Comparison of ENCODE assay signal across 18 mouse cellular contexts in genomic region chr12:85202191-85202590, GRCm38 (mm10). TPM values are rescaled to one million over a fixed set of nuclear protein-coding genes. Genes with fewer than 3 reads are reported as not detected.
DNase-seq lines count a peak whose midpoint lies in the region; ATAC-seq lines count a peak whose summit lies in the region.
"Had no signal": no experiment of that assay in that cellular context is flagged by ENCODE, and none has a peak within 500 bp of the region (broad histone marks: within the 10 kb centered on the region; RNA-seq: fewer than 3 reads in every experiment).

No protein-coding gene starts in this region.

- peaks cover 36% of the 10 kb centered on the region for H3K4me1 ChIP-seq in hindbrain, embryonic 10.5 days (replicated peaks)
- no peaks in the 10 kb centered on the region; the same call in 1 of the 2 replicates for H3K4me1 ChIP-seq in hindbrain, embryonic 11.5 days (replicated peaks; ENCODE audit: control insufficient read depth, insufficient read depth, low read length)
- peaks cover 8% of the 10 kb centered on the region for H3K4me1 ChIP-seq in midbrain, embryonic 11.5 days (ENCODE audit: control insufficient read depth, insufficient read depth, low read length)
- H3K4me1 ChIP-seq in midbrain, embryonic 16.5 days (ENCODE audit: control insufficient read depth, insufficient read depth, low read length) = peaks cover 11% of the 10 kb centered on the region; the same call in 1 of the 2 replicates
- H3K4me1 ChIP-seq in embryonic facial prominence, embryonic 13.5 days = peaks cover 43% of the 10 kb centered on the region
- H3K4me1 ChIP-seq in midbrain, embryonic 15.5 days = peaks cover 18% of the 10 kb centered on the region

- H3K4me3 ChIP-seq in hindbrain, embryonic 10.5 days = no peak overlapping the region
- no peak overlapping the region for H3K4me3 ChIP-seq in hindbrain, embryonic 11.5 days (ENCODE audit: low read depth, low read length)
- H3K4me3 ChIP-seq in midbrain, embryonic 11.5 days (ENCODE audit: low read depth, low read length) = no peak overlapping the region
- H3K4me3 ChIP-seq in midbrain, embryonic 16.5 days (ENCODE audit: low read depth, low read length) = no peak overlapping the region
- no peak overlapping the region for H3K4me3 ChIP-seq in embryonic facial prominence, embryonic 13.5 days
- H3K4me3 ChIP-seq in midbrain, embryonic 15.5 days = no peak overlapping the region
- H3K4me3 ChIP-seq: forebrain, embryonic 13.5 days; stomach, embryonic 15.5 days had no signal

- H3K36me3 ChIP-seq in hindbrain, embryonic 10.5 days = no peaks in the 10 kb centered on the region
- H3K36me3 ChIP-seq in hindbrain, embryonic 11.5 days (ENCODE audit: control insufficient read depth, insufficient read depth, low read length) = no peaks in the 10 kb centered on the region
- H3K36me3 ChIP-seq in midbrain, embryonic 11.5 days (ENCODE audit: control insufficient read depth, insufficient read depth, low read length) = no peaks in the 10 kb centered on the region
- no peaks in the 10 kb centered on the region for H3K36me3 ChIP-seq in midbrain, embryonic 16.5 days (ENCODE audit: control insufficient read depth, insufficient read depth, low read length)
- no peaks in the 10 kb centered on the region for H3K36me3 ChIP-seq in embryonic facial prominence, embryonic 13.5 days
- H3K36me3 ChIP-seq in midbrain, embryonic 15.5 days (replicated peaks) = no peaks in the 10 kb centered on the region
- H3K36me3 ChIP-seq: stomach, embryonic 15.5 days had no signal

- 82% methylated on average over 7 of the region's 7 CpGs for WGBS in hindbrain, embryonic 10.5 days
- WGBS in hindbrain, embryonic 11.5 days = 85% methylated on average over 7 of the region's 7 CpGs
- 87% methylated on average over 7 of the region's 7 CpGs for WGBS in midbrain, embryonic 11.5 days
- 84% methylated on average over 7 of the region's 7 CpGs for WGBS in midbrain, embryonic 16.5 days
- 63% methylated on average over 7 of the region's 7 CpGs for WGBS in embryonic facial prominence, embryonic 13.5 days
- 90% methylated on average over 7 of the region's 7 CpGs for WGBS in midbrain, embryonic 15.5 days

- no peak overlapping the region for H3K4me2 ChIP-seq in hindbrain, embryonic 11.5 days (replicated peaks; ENCODE audit: low read depth, low read length)
- H3K4me2 ChIP-seq in midbrain, embryonic 11.5 days = no peak overlapping the region
- no peak overlapping the region for H3K4me2 ChIP-seq in midbrain, embryonic 16.5 days (ENCODE audit: low read length)
- no peak overlapping the region for H3K4me2 ChIP-seq in embryonic facial prominence, embryonic 13.5 days
- H3K4me2 ChIP-seq in midbrain, embryonic 15.5 days = no peak overlapping the region
- H3K4me2 ChIP-seq: forebrain, embryonic 13.5 days; stomach, embryonic 15.5 days had no signal

- 0 out of 2 replicates have a peak, but pooled peaks cover 1% of the 10 kb centered on the region for H3K27me3 ChIP-seq in hindbrain, embryonic 10.5 days (ENCODE audit: insufficient read depth, poor library complexity, severe bottlenecking)
- H3K27me3 ChIP-seq in hindbrain, embryonic 11.5 days (ENCODE audit: control insufficient read depth, insufficient read depth, low read length) = peaks cover 2% of the 10 kb centered on the region; the same call in 1 of the 2 replicates
- no peaks in the 10 kb centered on the region for H3K27me3 ChIP-seq in midbrain, embryonic 11.5 days (ENCODE audit: control insufficient read depth, insufficient read depth, low read length)
- H3K27me3 ChIP-seq in midbrain, embryonic 16.5 days (ENCODE audit: control insufficient read depth, insufficient read depth, low read depth, low read length) = no peaks in the 10 kb centered on the region
- peaks cover 29% of the 10 kb centered on the region for H3K27me3 ChIP-seq in embryonic facial prominence, embryonic 13.5 days
- no peaks in the 10 kb centered on the region for H3K27me3 ChIP-seq in midbrain, embryonic 15.5 days (replicated peaks)
- H3K27me3 ChIP-seq: stomach, embryonic 15.5 days had no signal

- H3K9ac ChIP-seq in hindbrain, embryonic 11.5 days (ENCODE audit: low read depth, low read length) = no peak overlapping the region
- no peak overlapping the region for H3K9ac ChIP-seq in midbrain, embryonic 11.5 days (ENCODE audit: low read length)
- H3K9ac ChIP-seq in midbrain, embryonic 16.5 days (ENCODE audit: low read depth, low read length) = no peak overlapping the region
- no peak overlapping the region for H3K9ac ChIP-seq in embryonic facial prominence, embryonic 13.5 days
- H3K9ac ChIP-seq in midbrain, embryonic 15.5 days = no peak overlapping the region
- H3K9ac ChIP-seq: stomach, embryonic 15.5 days had no signal

- H3K27ac ChIP-seq in hindbrain, embryonic 10.5 days = peak overlapping the region; percentile 75; the same call in 1 of the 2 replicates
- H3K27ac ChIP-seq in hindbrain, embryonic 11.5 days (ENCODE audit: low read depth, low read length) = no peak overlapping the region
- H3K27ac ChIP-seq in midbrain, embryonic 11.5 days (ENCODE audit: low read depth, low read length) = no peak overlapping the region
- no peak overlapping the region for H3K27ac ChIP-seq in midbrain, embryonic 16.5 days (ENCODE audit: low read length)
- H3K27ac ChIP-seq in embryonic facial prominence, embryonic 13.5 days = 0 out of 2 replicates have a peak overlapping the region, but pooled peaks have one; percentile 77
- H3K27ac ChIP-seq in midbrain, embryonic 15.5 days = 0 out of 2 replicates have a peak overlapping the region, but pooled peaks have one; percentile 62
- H3K27ac ChIP-seq: stomach, embryonic 15.5 days had no signal

- no peak for DNase-seq in hindbrain, embryonic 10.5 days (ENCODE audit: low spot score)
- DNase-seq in hindbrain, embryonic 11.5 days (ENCODE audit: low spot score) = no peak
- DNase-seq in midbrain, embryonic 11.5 days (ENCODE audit: low spot score, missing footprints) = peak; percentile 80
- DNase-seq in cerebellum, adult 9-11 months = no peak
- DNase-seq in layer of hippocampus, postnatal 36 days = no peak
- DNase-seq: adrenal gland, postnatal 10 days; cerebellum, adult 11 months; cerebellum, postnatal 14 days; gastrocnemius, postnatal 36 days; heart, postnatal 4 days; kidney, adult 2 months; thymus, adult 18-20 months had no signal

- no peak for ATAC-seq in hindbrain, embryonic 11.5 days (ENCODE audit: low FRiP score)
- no peak for ATAC-seq in midbrain, embryonic 11.5 days (ENCODE audit: low FRiP score)
- ATAC-seq in midbrain, embryonic 16.5 days = no peak
- no peak for ATAC-seq in embryonic facial prominence, embryonic 13.5 days (ENCODE audit: insufficient number of reproducible peaks, insufficient read depth, low FRiP score, low TSS enrichment, low read depth)
- no peak for ATAC-seq in midbrain, embryonic 15.5 days (replicated peaks)

- H3K9me3 ChIP-seq in hindbrain, embryonic 10.5 days = no peaks in the 10 kb centered on the region
- H3K9me3 ChIP-seq in hindbrain, embryonic 11.5 days (ENCODE audit: control insufficient read depth, low read length) = no peaks in the 10 kb centered on the region
- H3K9me3 ChIP-seq in midbrain, embryonic 11.5 days (ENCODE audit: control insufficient read depth, low read length) = no peaks in the 10 kb centered on the region
- H3K9me3 ChIP-seq in midbrain, embryonic 16.5 days (replicated peaks; ENCODE audit: control insufficient read depth, low read length, poor library complexity, severe bottlenecking) = no peaks in the 10 kb centered on the region
- no peaks in the 10 kb centered on the region for H3K9me3 ChIP-seq in embryonic facial prominence, embryonic 13.5 days
- H3K9me3 ChIP-seq in midbrain, embryonic 15.5 days = no peaks in the 10 kb centered on the region
- H3K9me3 ChIP-seq: forebrain, embryonic 13.5 days; stomach, embryonic 15.5 days had no signal

RNA-seq across cellular contexts. Expression of gene Eif2b2, which starts 17.1 kb away (rescaled TPM):
- 126 and 131 TPM in 2 replicates for polyA plus RNA-seq in hindbrain, embryonic 10.5 days (2016; fragmentation: Nextera tagmentation; extraction: Ambion mirVana)
- 90.0 and 103 TPM in 2 replicates for polyA plus RNA-seq in hindbrain, embryonic 11.5 days (2014; fragmentation: Nextera tagmentation; extraction: Ambion mirVana)
- 91.5 and 93.6 TPM in 2 replicates for polyA plus RNA-seq in midbrain, embryonic 11.5 days (2014; fragmentation: Nextera tagmentation; extraction: Ambion mirVana)
- polyA plus RNA-seq in midbrain, embryonic 16.5 days (2015; fragmentation: Nextera tagmentation; extraction: Ambion mirVana) = 72.5 and 75.2 TPM in 2 replicates
- 73.2 and 81.1 TPM in 2 replicates for polyA plus RNA-seq in embryonic facial prominence, embryonic 13.5 days (2015; fragmentation: Nextera tagmentation; extraction: Ambion mirVana)
- polyA plus RNA-seq in midbrain, embryonic 15.5 days (2015; fragmentation: Nextera tagmentation; extraction: Ambion mirVana) = 78.2 and 88.8 TPM in 2 replicates
- 10 to 100 TPM; 52.4 to 57.6 TPM for total RNA-seq in layer of hippocampus, postnatal 36 days (2021)

RNA-seq across cellular contexts. Expression of gene Pgf, which starts 24.6 kb away (rescaled TPM):
- polyA plus RNA-seq in hindbrain, embryonic 10.5 days (2016; fragmentation: Nextera tagmentation; extraction: Ambion mirVana) = 5.8 and 8.0 TPM in 2 replicates
- 5.4 and 7.8 TPM in 2 replicates for polyA plus RNA-seq in hindbrain, embryonic 11.5 days (2014; fragmentation: Nextera tagmentation; extraction: Ambion mirVana)
- polyA plus RNA-seq in midbrain, embryonic 11.5 days (2014; fragmentation: Nextera tagmentation; extraction: Ambion mirVana) = 2.5 and 2.9 TPM in 2 replicates
- polyA plus RNA-seq in midbrain, embryonic 16.5 days (2015; fragmentation: Nextera tagmentation; extraction: Ambion mirVana) = 8.0 and 9.0 TPM in 2 replicates
- polyA plus RNA-seq in embryonic facial prominence, embryonic 13.5 days (2015; fragmentation: Nextera tagmentation; extraction: Ambion mirVana) = 8.7 and 10.3 TPM in 2 replicates
- 7.2 and 8.7 TPM in 2 replicates for polyA plus RNA-seq in midbrain, embryonic 15.5 days (2015; fragmentation: Nextera tagmentation; extraction: Ambion mirVana)
- total RNA-seq in layer of hippocampus, postnatal 36 days (2021) = 1 to 10 TPM; 4.2 to 4.5 TPM
- total RNA-seq: neutrophil, adult 5-6 weeks had no signal

RNA-seq across cellular contexts. Expression of gene Rps6kl1, which starts 51.1 kb away (rescaled TPM):
- 3.7 and 3.8 TPM in 2 replicates for polyA plus RNA-seq in hindbrain, embryonic 10.5 days (2016; fragmentation: Nextera tagmentation; extraction: Ambion mirVana)
- polyA plus RNA-seq in hindbrain, embryonic 11.5 days (2014; fragmentation: Nextera tagmentation; extraction: Ambion mirVana) = 2.3 and 2.6 TPM in 2 replicates
- 1.9 and 2.1 TPM in 2 replicates for polyA plus RNA-seq in midbrain, embryonic 11.5 days (2014; fragmentation: Nextera tagmentation; extraction: Ambion mirVana)
- polyA plus RNA-seq in midbrain, embryonic 16.5 days (2015; fragmentation: Nextera tagmentation; extraction: Ambion mirVana) = 39.3 and 43.3 TPM in 2 replicates
- polyA plus RNA-seq in embryonic facial prominence, embryonic 13.5 days (2015; fragmentation: Nextera tagmentation; extraction: Ambion mirVana) = 0.78 and 1.1 TPM in 2 replicates
- polyA plus RNA-seq in midbrain, embryonic 15.5 days (2015; fragmentation: Nextera tagmentation; extraction: Ambion mirVana) = 37.3 and 38.2 TPM in 2 replicates
- 10 to 100 TPM; 39.9 to 40.2 TPM for total RNA-seq in layer of hippocampus, postnatal 36 days (2021)
- total RNA-seq: neutrophil, adult 5-6 weeks had no signal

Comparison
In these comparisons a context has a peak if more than half of its experiments do, and no peak if none do; other contexts are left out.
1. H3K27ac ChIP-seq: peak in hindbrain, embryonic 10.5 days (single experiment), embryonic facial prominence, embryonic 13.5 days (single experiment) and midbrain, embryonic 15.5 days (single experiment); none in hindbrain, embryonic 11.5 days (single experiment), midbrain, embryonic 11.5 days (single experiment) and midbrain, embryonic 16.5 days (single experiment).